Mouse (Mus musculus): ENCODE data around the gene 4931414P19Rik. TPM values are rescaled to one million over a fixed set of nuclear protein-coding genes. Genes with fewer than 3 reads are reported as not detected.
A peak's percentile ranks its signal among the peaks of the same experiment; 100 is the strongest.

4931414P19Rik gene
- total and polyA plus RNA-seq, 3 experiments, result 2.4 to 6.4 (median 5.9) TPM

- no peaks in the 10 kb centered on the region for H3K4me1 ChIP-seq (ENCODE audit: control insufficient read depth, insufficient read depth, low read length)
- H3K79me2 ChIP-seq (replicated peaks; ENCODE audit: control insufficient read depth, insufficient read depth, low read length), result no peaks in the 10 kb centered on the region
- H3K4me3 ChIP-seq, result no peak overlapping the region
- intact Hi-C loops (cut with DNase I), result no loop called here
- WGBS, result 81% methylated on average over 11 of the region's 11 CpGs
- H3K27ac ChIP-seq, result no peak overlapping the region
- TF ChIP-seq EP300 (IDR thresholded peaks at IDR 0.05; ENCODE audit: insufficient read depth, low read depth, low read length) (no peak), CTCF (IDR thresholded peaks at IDR 0.05) (no peak), POLR2A (IDR thresholded peaks at IDR 0.05; ENCODE audit: insufficient read depth, low read depth, low read length) (no peak)
- no peak for DNase-seq
- H3K27me3 ChIP-seq (ENCODE audit: control insufficient read depth, insufficient read depth, low read length), result no peaks in the 10 kb centered on the region
- no peaks in the 10 kb centered on the region for H3K36me3 ChIP-seq (ENCODE audit: control insufficient read depth, insufficient read depth, low read length)
- no peak overlapping the region for H3K9ac ChIP-seq (ENCODE audit: low read depth, low read length)
Measured at GRCm38 (mm10) chr14:54540771-54541170, 65.0 kb downstream of the 4931414P19Rik start.

GRCm38 (mm10) chr14:54538580-54538979 is 67.2 kb downstream of the 4931414P19Rik start:
- H3K27ac ChIP-seq, result no peak overlapping the region
- no peaks in the 10 kb centered on the region for H3K4me1 ChIP-seq (ENCODE audit: control insufficient read depth, insufficient read depth, low read length)
- H3K9ac ChIP-seq (ENCODE audit: low read depth, low read length), result no peak overlapping the region
- 92% methylated on average over 2 of the region's 2 CpGs for WGBS
- no peak overlapping the region for H3K4me3 ChIP-seq
- TF ChIP-seq CTCF (IDR thresholded peaks at IDR 0.05) (peak; percentile 25; the same call in 1 of the 2 replicates), POLR2A (IDR thresholded peaks at IDR 0.05; ENCODE audit: insufficient read depth, low read depth, low read length) (no peak)
- no peaks in the 10 kb centered on the region for H3K79me2 ChIP-seq (replicated peaks; ENCODE audit: control insufficient read depth, insufficient read depth, low read length)
- H3K36me3 ChIP-seq (ENCODE audit: control insufficient read depth, insufficient read depth, low read length), result no peaks in the 10 kb centered on the region
- intact Hi-C loops (cut with DNase I), result no loop called here
- DNase-seq, result no peak
- H3K27me3 ChIP-seq (ENCODE audit: control insufficient read depth, insufficient read depth, low read length), result no peaks in the 10 kb centered on the region

Small RNA genes within 50 kb of the gene (microRNA-seq; reads per million reads assigned to microRNA genes)
- gene Mir686 (0 reads per million in 2 experiments), gene Mir6948 (0 reads per million in 2 experiments)

Other genes with a start within 250 kb of the 4931414P19Rik start
- gene Oxa1l, start 245.2 kb downstream of the 4931414P19Rik start, total RNA-seq (2021), result 10 to 100 TPM; 78.5 to 88.0 TPM
- 190 and 205 TPM in 2 replicates for gene Oxa1l, start 245.2 kb downstream of the 4931414P19Rik start, polyA plus RNA-seq (2012; rRNA removed)
- gene Slc7a7, start 188.2 kb downstream of the 4931414P19Rik start, total RNA-seq (2021), result 1 to 10 TPM; 4.6 to 5.1 TPM
- 22.0 and 27.0 TPM in 2 replicates for gene Slc7a7, start 188.2 kb downstream of the 4931414P19Rik start, polyA plus RNA-seq (2012; rRNA removed)
- 100 to 1,000 TPM; 115 to 129 TPM for gene Mrpl52, start 179.1 kb downstream of the 4931414P19Rik start, total RNA-seq (2021)
- 76.7 and 168 TPM in 2 replicates for gene Mrpl52, start 179.1 kb downstream of the 4931414P19Rik start, polyA plus RNA-seq (2012; rRNA removed)
- 10 to 100 TPM; 11.2 to 16.5 TPM for gene Mmp14, start 174.4 kb downstream of the 4931414P19Rik start, total RNA-seq (2021)
- gene Mmp14, start 174.4 kb downstream of the 4931414P19Rik start, polyA plus RNA-seq (2012; rRNA removed), result 23.5 and 26.5 TPM in 2 replicates
- gene Lrp10, start 141.9 kb downstream of the 4931414P19Rik start, total RNA-seq (2021), result 10 to 100 TPM; 47.6 to 60.6 TPM
- gene Lrp10, start 141.9 kb downstream of the 4931414P19Rik start, polyA plus RNA-seq (2012; rRNA removed), result 61.3 and 72.4 TPM in 2 replicates
- gene Rem2, start 129.9 kb downstream of the 4931414P19Rik start, total RNA-seq (2021), result not detected
- gene Rem2, start 129.9 kb downstream of the 4931414P19Rik start, polyA plus RNA-seq (2012; rRNA removed), result not detected in 2 replicates
- 10 to 100 TPM; 27.4 to 29.7 TPM for gene Prmt5, start 88.5 kb downstream of the 4931414P19Rik start, total RNA-seq (2021)
- 26.8 and 35.8 TPM in 2 replicates for gene Prmt5, start 88.5 kb downstream of the 4931414P19Rik start, polyA plus RNA-seq (2012; rRNA removed)
- gene Haus4, start 51.4 kb downstream of the 4931414P19Rik start, total RNA-seq (2021), result 1 to 10 TPM; 3.5 to 3.8 TPM
- 3.2 and 4.1 TPM in 2 replicates for gene Haus4, start 51.4 kb downstream of the 4931414P19Rik start, polyA plus RNA-seq (2012; rRNA removed)
- gene Ajuba, start 28.4 kb downstream of the 4931414P19Rik start, total RNA-seq (2021), result 1 to 10 TPM; 4.6 to 4.8 TPM
- gene Ajuba, start 28.4 kb downstream of the 4931414P19Rik start, polyA plus RNA-seq (2012; rRNA removed), result 7.8 and 13.4 TPM in 2 replicates
- 100 to 1,000 TPM; 164 to 187 TPM for gene Psmb5, start 12.0 kb upstream of the 4931414P19Rik start, total RNA-seq (2021)
- 180 and 209 TPM in 2 replicates for gene Psmb5, start 12.0 kb upstream of the 4931414P19Rik start, polyA plus RNA-seq (2012; rRNA removed)
- gene Psmb11, start 15.4 kb upstream of the 4931414P19Rik start, total RNA-seq (2021), result not detected
- gene Psmb11, start 15.4 kb upstream of the 4931414P19Rik start, polyA plus RNA-seq (2012; rRNA removed), result not detected in 2 replicates
- not detected for gene Gm17606, start 35.0 kb upstream of the 4931414P19Rik start, total RNA-seq (2021)
- gene Gm17606, start 35.0 kb upstream of the 4931414P19Rik start, polyA plus RNA-seq (2012; rRNA removed), result not detected in 2 replicates
- under 1 TPM; 0.18 to 0.31 TPM for gene Cdh24, start 35.4 kb upstream of the 4931414P19Rik start, total RNA-seq (2021)
- 1.00 and 1.1 TPM in 2 replicates for gene Cdh24, start 35.4 kb upstream of the 4931414P19Rik start, polyA plus RNA-seq (2012; rRNA removed)
- 10 to 100 TPM; 12.5 to 13.3 TPM for gene 1700123O20Rik, start 80.2 kb upstream of the 4931414P19Rik start, total RNA-seq (2021)
- gene 1700123O20Rik, start 80.2 kb upstream of the 4931414P19Rik start, polyA plus RNA-seq (2012; rRNA removed), result 18.2 and 27.4 TPM in 2 replicates
- 10 to 100 TPM; 72.3 to 84.9 TPM for gene Acin1, start 80.9 kb upstream of the 4931414P19Rik start, total RNA-seq (2021)
- 59.9 and 78.7 TPM in 2 replicates for gene Acin1, start 80.9 kb upstream of the 4931414P19Rik start, polyA plus RNA-seq (2012; rRNA removed)
- gene Gm29776, start 92.8 kb upstream of the 4931414P19Rik start, total RNA-seq (2021), result not detected
- gene Gm29776, start 92.8 kb upstream of the 4931414P19Rik start, polyA plus RNA-seq (2012; rRNA removed), result 0.04 and 0.09 TPM in 2 replicates
- gene Cebpe, start 106.2 kb upstream of the 4931414P19Rik start, total RNA-seq (2021), result not detected
- gene Cebpe, start 106.2 kb upstream of the 4931414P19Rik start, polyA plus RNA-seq (2012; rRNA removed), result 0.08 and 0.15 TPM in 2 replicates
- 1 to 10 TPM; 2.6 to 3.3 TPM for gene Slc7a8, start 176.0 kb upstream of the 4931414P19Rik start, total RNA-seq (2021)
- gene Slc7a8, start 176.0 kb upstream of the 4931414P19Rik start, polyA plus RNA-seq (2012; rRNA removed), result 2.7 and 3.7 TPM in 2 replicates
- not detected for gene Rnf212b, start 208.1 kb upstream of the 4931414P19Rik start, total RNA-seq (2021)
- 0.21 and 0.35 TPM in 2 replicates for gene Rnf212b, start 208.1 kb upstream of the 4931414P19Rik start, polyA plus RNA-seq (2012; rRNA removed)

Data from heart, adult 2 months (tissue).